In genomic region chr14:8356836-8357235, GRCm38 (mm10) we compare ENCODE assay signal across 12 mouse cellular contexts. TPM values are rescaled to one million over a fixed set of nuclear protein-coding genes. Genes with fewer than 3 reads are reported as not detected.
A peak's percentile ranks its signal among the peaks of the same experiment; 100 is the strongest.
DNase-seq lines count a peak whose midpoint lies in the region; ATAC-seq and TF ChIP-seq lines count a peak whose summit lies in the region.
"Had no signal": no experiment of that assay in that cellular context is flagged by ENCODE, and none has a peak within 500 bp of the region (broad histone marks: within the 10 kb centered on the region; RNA-seq: fewer than 3 reads in every experiment).

No protein-coding gene starts in this region.

- no peak overlapping the region for H3K4me3 ChIP-seq in hindbrain, embryonic 12.5 days
- no peak overlapping the region for H3K4me3 ChIP-seq in hindbrain, embryonic 16.5 days (ENCODE audit: low read length)
- H3K4me3 ChIP-seq in intestine, postnatal 0 days (ENCODE audit: low read depth, low read length): no peak overlapping the region

- no peak for TF ChIP-seq CTCF in intestine, postnatal 0 days (IDR thresholded peaks at IDR 0.05; ENCODE audit: low read depth)

- H3K4me2 ChIP-seq in hindbrain, embryonic 12.5 days (replicated peaks): no peak overlapping the region
- no peak overlapping the region for H3K4me2 ChIP-seq in hindbrain, embryonic 16.5 days (ENCODE audit: low read length)
- H3K4me2 ChIP-seq in intestine, postnatal 0 days (replicated peaks; ENCODE audit: low read depth): no peak overlapping the region
- H3K4me2 ChIP-seq: heart, embryonic 11.5 days had no signal

- H3K36me3 ChIP-seq in hindbrain, embryonic 12.5 days: no peaks in the 10 kb centered on the region
- no peaks in the 10 kb centered on the region for H3K36me3 ChIP-seq in hindbrain, embryonic 16.5 days (ENCODE audit: control insufficient read depth, insufficient read depth, low read length)
- H3K36me3 ChIP-seq in intestine, postnatal 0 days (ENCODE audit: control insufficient read depth, insufficient read depth): no peaks in the 10 kb centered on the region

- no peaks in the 10 kb centered on the region for H3K27me3 ChIP-seq in hindbrain, embryonic 12.5 days
- H3K27me3 ChIP-seq in hindbrain, embryonic 16.5 days (replicated peaks; ENCODE audit: control insufficient read depth, insufficient read depth, low read length): no peaks in the 10 kb centered on the region
- H3K27me3 ChIP-seq in intestine, postnatal 0 days (replicated peaks; ENCODE audit: control insufficient read depth, insufficient read depth, low read length): no peaks in the 10 kb centered on the region

- ATAC-seq in hindbrain, embryonic 12.5 days (ENCODE audit: low FRiP score): peak; percentile 14; the same call in 1 of the 2 replicates
- ATAC-seq in hindbrain, embryonic 16.5 days: no peak
- peak; percentile 92 for ATAC-seq in intestine, postnatal 0 days

- 83% methylated on average over 9 of the region's 9 CpGs for WGBS in hindbrain, embryonic 12.5 days
- WGBS in hindbrain, embryonic 16.5 days: 86% methylated on average over 9 of the region's 9 CpGs
- WGBS in intestine, postnatal 0 days: 25% methylated on average over 9 of the region's 9 CpGs

- H3K9ac ChIP-seq in hindbrain, embryonic 12.5 days: no peak overlapping the region; the same call in 1 of the 2 replicates
- H3K9ac ChIP-seq in hindbrain, embryonic 16.5 days (ENCODE audit: low read depth, low read length): no peak overlapping the region
- no peak overlapping the region for H3K9ac ChIP-seq in intestine, postnatal 0 days (ENCODE audit: low read depth, low read length)

- no peaks in the 10 kb centered on the region for H3K4me1 ChIP-seq in hindbrain, embryonic 12.5 days
- no peaks in the 10 kb centered on the region; the same call in 1 of the 2 replicates for H3K4me1 ChIP-seq in hindbrain, embryonic 16.5 days (ENCODE audit: control insufficient read depth, insufficient read depth, low read depth, low read length)
- H3K4me1 ChIP-seq in intestine, postnatal 0 days (replicated peaks; ENCODE audit: control insufficient read depth, insufficient read depth, low read length): no peaks in the 10 kb centered on the region

- DNase-seq in 3T3-L1 (ENCODE audit: low read depth, low spot score) (peak; percentile 72), adipocyte (ENCODE audit: low spot score) (no peak)
- peak; percentile 31 to 41 for DNase-seq in adrenal gland, adult 18-20 months (ENCODE audit: low spot score in 2 of 2)
- DNase-seq in yolk sac, embryonic 10.5 days (ENCODE audit: low spot score): no peak
- no peak for DNase-seq in ovary, postnatal 36 days (ENCODE audit: low spot score)
- DNase-seq: kidney, adult 8-10 months; layer of hippocampus, adult 9-11 months had no signal

- H3K27ac ChIP-seq in hindbrain, embryonic 12.5 days: no peak overlapping the region
- no peak overlapping the region for H3K27ac ChIP-seq in hindbrain, embryonic 16.5 days (ENCODE audit: low read depth, low read length)
- peak overlapping the region; percentile 70 for H3K27ac ChIP-seq in intestine, postnatal 0 days (ENCODE audit: low read depth, low read length)

- H3K9me3 ChIP-seq in hindbrain, embryonic 12.5 days (replicated peaks): no peaks in the 10 kb centered on the region
- H3K9me3 ChIP-seq in hindbrain, embryonic 16.5 days (ENCODE audit: control insufficient read depth, low read length): no peaks in the 10 kb centered on the region
- no peaks in the 10 kb centered on the region for H3K9me3 ChIP-seq in intestine, postnatal 0 days (ENCODE audit: control insufficient read depth)

RNA-seq across cellular contexts. Expression of gene Oit1, which starts 21.7 kb away (rescaled TPM):
- not detected in 2 replicates for polyA plus RNA-seq in hindbrain, embryonic 12.5 days (2016; fragmentation: Nextera tagmentation; extraction: Ambion mirVana)
- not detected in 2 replicates for polyA plus RNA-seq in hindbrain, embryonic 16.5 days (2015; fragmentation: Nextera tagmentation; extraction: Ambion mirVana)
- total RNA-seq in adrenal gland, adult 18-20 months (2021): not detected
- 7.3 and 13.3 TPM in 2 replicates for polyA plus RNA-seq in intestine, postnatal 0 days (2015; fragmentation: Nextera tagmentation; extraction: Ambion mirVana)
- polyA plus RNA-seq: forebrain, embryonic 16.5 days; heart, embryonic 11.5 days had no signal

RNA-seq across cellular contexts. Expression of gene Fam107a, which starts 39.0 kb away (rescaled TPM):
- 2.5 and 4.5 TPM in 2 replicates for polyA plus RNA-seq in hindbrain, embryonic 12.5 days (2016; fragmentation: Nextera tagmentation; extraction: Ambion mirVana)
- polyA plus RNA-seq in hindbrain, embryonic 16.5 days (2015; fragmentation: Nextera tagmentation; extraction: Ambion mirVana): 0.89 and 1.2 TPM in 2 replicates
- 1 to 10 TPM; 7.4 to 8.0 TPM for total RNA-seq in adrenal gland, adult 18-20 months (2021)
- polyA plus RNA-seq in intestine, postnatal 0 days (2015; fragmentation: Nextera tagmentation; extraction: Ambion mirVana): 0.16 TPM in 2 replicates

Comparison
In these comparisons a context has a peak if more than half of its experiments do, and no peak if none do; other contexts are left out.
1. DNase-seq: peak in 3T3-L1 (single experiment) and adrenal gland, adult 18-20 months (2 of 2); none in adipocyte (single experiment), yolk sac, embryonic 10.5 days (single experiment) and ovary, postnatal 36 days (single experiment).